Mouse (Mus musculus) cerebellum, postnatal 25 days (tissue): ENCODE measurements around the gene Padi4.
A peak's percentile ranks its signal among the peaks of the same experiment; 100 is the strongest.

Experiments
- DNase-seq, 2 experiments: peaks; one replicate each; pipeline ENCODE4 v3.0.0; 2021; ENCODE audit warnings: mixed read lengths in 2 of 2

Padi4 gene

DNA sequence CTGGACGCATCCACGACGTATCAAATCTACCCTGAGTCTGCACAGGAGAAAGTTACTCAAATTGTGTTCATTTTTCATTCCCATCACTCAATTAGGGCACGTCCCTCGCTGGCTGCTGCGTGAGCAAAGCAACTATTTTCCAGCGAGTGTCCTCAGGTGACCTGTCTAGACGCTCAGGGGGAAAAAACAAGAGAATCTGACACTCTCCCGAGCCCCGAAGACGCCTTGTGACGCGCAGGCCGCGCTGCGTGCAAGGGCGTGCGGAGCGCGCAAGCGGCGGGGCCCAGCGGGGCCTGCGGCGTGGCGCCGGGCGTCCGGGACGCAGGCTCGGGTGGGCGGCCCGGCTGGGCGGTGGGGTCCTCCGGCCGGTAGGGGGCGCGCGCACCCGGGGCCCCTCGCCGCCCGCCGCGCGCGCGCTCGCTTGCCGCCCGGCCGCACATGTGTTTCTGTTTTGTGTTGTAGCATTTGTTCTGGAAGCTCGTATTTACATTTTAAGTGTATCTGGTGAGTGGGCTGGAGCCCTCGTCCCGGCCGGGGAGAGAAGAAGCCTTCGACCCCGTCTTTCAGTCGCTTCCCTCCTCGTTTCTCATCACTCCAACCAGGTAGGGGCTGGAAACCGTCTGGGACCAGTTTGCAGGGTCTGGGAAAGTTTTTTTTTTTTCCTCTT lies 72.9 kb downstream of the Padi4 start:
- peak; percentile 88 to 93 for DNase-seq

DNA sequence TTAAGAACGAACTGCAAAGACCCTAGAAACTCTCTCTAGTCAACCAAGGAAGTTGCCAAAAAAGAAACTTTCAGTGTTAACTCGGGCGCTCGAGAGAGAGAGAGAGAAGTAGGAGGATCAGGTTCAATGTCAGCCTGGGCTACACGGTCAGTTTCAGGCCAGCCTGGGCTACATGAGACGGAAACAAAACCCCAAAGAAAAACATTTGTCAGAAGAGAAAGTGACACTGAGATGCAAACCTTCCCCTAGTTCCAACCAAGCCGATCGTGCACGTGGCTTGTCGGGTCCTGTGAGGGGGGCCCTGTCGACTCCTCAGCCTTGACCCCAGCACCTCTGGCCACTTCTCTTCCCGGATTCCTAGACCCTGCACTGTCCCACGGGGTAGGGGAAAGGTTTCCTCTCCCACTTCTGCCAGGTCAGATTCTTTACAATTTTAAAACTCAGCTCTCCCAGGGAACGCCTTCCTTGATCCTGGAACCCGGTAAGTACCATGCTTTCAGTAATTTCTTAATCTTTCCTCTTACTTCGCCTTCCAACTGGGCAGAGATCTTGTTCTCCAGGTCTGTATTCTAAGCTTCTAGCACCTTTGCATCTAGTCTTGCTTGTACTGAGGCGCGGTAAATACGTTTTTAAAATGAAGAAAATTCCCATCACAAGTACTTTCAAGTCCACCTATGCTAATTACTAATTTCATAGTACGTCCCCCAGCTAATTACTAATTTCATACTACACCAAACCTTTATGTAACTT lies 73.6 kb downstream of the Padi4 start, which contains the start of gene Rcc2:
TSS of gene Rcc2 (plus strand) at position 273 of the 750 bp plus-strand sequence.
- no peak for DNase-seq

DNA sequence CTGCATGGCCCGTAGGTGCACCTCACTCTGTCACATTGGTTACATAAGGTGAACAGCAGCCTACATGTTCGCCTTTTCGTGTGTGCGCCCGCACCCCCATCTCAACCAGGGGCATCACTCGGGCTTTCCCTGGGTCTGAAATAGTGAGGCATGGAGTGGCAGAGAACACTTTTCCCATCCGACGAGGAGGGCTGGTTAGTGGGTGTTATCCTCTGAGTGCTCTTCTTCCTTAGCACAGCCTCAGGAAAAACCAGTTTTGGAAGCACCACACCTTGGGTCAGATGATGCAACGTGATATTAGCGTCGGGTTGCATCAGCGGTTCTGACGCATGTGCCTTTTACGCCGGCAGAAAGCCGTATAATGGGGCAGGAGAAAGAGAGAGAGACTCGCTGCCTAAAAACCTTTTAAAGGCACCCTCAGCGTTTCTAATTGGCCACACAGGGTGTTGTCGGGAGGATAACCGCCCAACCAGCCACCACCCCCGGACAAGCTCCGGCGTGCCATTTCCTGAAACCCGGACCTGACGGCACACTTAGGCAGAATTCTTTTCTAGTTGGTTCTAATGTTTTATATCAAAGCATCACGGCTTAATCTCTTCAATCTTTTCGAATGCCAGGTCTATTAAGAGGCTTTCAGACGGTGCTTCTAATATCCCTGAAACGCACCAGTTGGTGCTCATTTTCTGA lies 74.5 kb downstream of the Padi4 start:
- peak; percentile 64 to 71 for DNase-seq
